Mouse (Mus musculus) hematopoietic stem cell, adult 5-6 weeks (primary cell): ENCODE results near the gene Wnt7b. TPM values are rescaled to one million over a fixed set of nuclear protein-coding genes. Genes with fewer than 3 reads are reported as not detected.

Source experiments
- ATAC-seq, 2 experiments: fragments of 125-278 bp in 1 of 2; replicated peaks in 1 of 2; 2 replicates each; pipeline ENCODE4 v1.8.0; 2016 to 2017; ENCODE audit warnings: inconsistent platforms in 2 of 2, mild to moderate bottlenecking in 2 of 2, moderate number of reproducible peaks in 2 of 2, low read depth in 1 of 2, moderate TSS enrichment in 1 of 2; ENCODE audit not compliant: low FRiP score in 2 of 2, poor library complexity in 2 of 2, severe bottlenecking in 2 of 2, insufficient read depth in 1 of 2, low TSS enrichment in 1 of 2
- total RNA-seq: library from RNA; stranded (forward); fragments of 172-1452, 232-1000 nt; gene quantifications from 2 replicates; pipeline ENCODE4 v1.2.3, GENCODE M21; 2017

Gene Wnt7b
- total RNA-seq, 1 experiment from 2014 or later = not detected

- ATAC-seq = no peak
Observed at GRCm38 (mm10) chr15:85604507-85604906, 22.2 kb upstream of the Wnt7b start.

- ATAC-seq = no peak
Observed at GRCm38 (mm10) chr15:85603422-85603821, 21.1 kb upstream of the Wnt7b start.

GRCm38 (mm10) chr15:85602733-85603132 lies 20.5 kb upstream of the Wnt7b start:
- ATAC-seq = no peak

- ATAC-seq = no peak
Observed at GRCm38 (mm10) chr15:85602021-85602420, 19.7 kb upstream of the Wnt7b start.

GRCm38 (mm10) chr15:85601202-85601601 lies 18.9 kb upstream of the Wnt7b start:
- ATAC-seq = no peak

GRCm38 (mm10) chr15:85600696-85601094 lies 18.4 kb upstream of the Wnt7b start:
- ATAC-seq = no peak

GRCm38 (mm10) chr15:85599887-85600695 lies 17.8 kb upstream of the Wnt7b start:
- peak; percentile 16 to 33; a peak in 1 of 4 replicates for ATAC-seq

GRCm38 (mm10) chr15:85598984-85599886 lies 17.0 kb upstream of the Wnt7b start:
- peak; percentile 39 to 43; a peak in 1 of 4 replicates for ATAC-seq

- ATAC-seq = no peak
Observed at GRCm38 (mm10) chr15:85598443-85598842, 16.2 kb upstream of the Wnt7b start.

- ATAC-seq = no peak
Observed at GRCm38 (mm10) chr15:85597403-85597802, 15.1 kb upstream of the Wnt7b start.

GRCm38 (mm10) chr15:85592674-85593073 lies 10.4 kb upstream of the Wnt7b start:
- no peak for ATAC-seq

GRCm38 (mm10) chr15:85590831-85591230 lies 8.6 kb upstream of the Wnt7b start:
- ATAC-seq = no peak

- peak; percentile 58 to 60; a peak in 3 of 4 replicates for ATAC-seq
Observed at GRCm38 (mm10) chr15:85583504-85583903, 1.2 kb upstream of the Wnt7b start.

- ATAC-seq = peak; percentile 80 to 88
Observed at GRCm38 (mm10) chr15:85583024-85583423, 751 bp upstream of the Wnt7b start.

- ATAC-seq = no peak
Observed at GRCm38 (mm10) chr15:85581563-85582064, 659 bp downstream of the Wnt7b start.

- ATAC-seq = no peak
Observed at GRCm38 (mm10) chr15:85580934-85581562, 1.2 kb downstream of the Wnt7b start.

- no peak for ATAC-seq
Observed at GRCm38 (mm10) chr15:85580483-85580882, 1.8 kb downstream of the Wnt7b start.
